Mouse (Mus musculus) limb, embryonic 13.5 days (tissue): ENCODE measurements at regions not wholly inside any gene's neighbourhood (a gene's known extent, or its start where the extent isn't known, plus 50 kb on each side); places are given as distances from the start of the nearest gene placed in this dataset.
"Not testable (repeated sequence)": the region's sequence is repeated elsewhere in the genome, so short reads cannot be mapped to it uniquely, and the experiment has no call there.

Experiments
- ATAC-seq: fragments of 200-750 bp; cut with Nextera tagmentation; 2 replicates; pipeline ENCODE4 v1.8.0; 2017; ENCODE audit warnings: low read depth, moderate number of reproducible peaks, moderate TSS enrichment; ENCODE audit not compliant: low FRiP score
- H3K27ac ChIP-seq: fragments of 300-500 bp; sonication (generic); 2 replicates; pipeline ENCODE4 v1.5.1; 2015; ENCODE audit warnings: inconsistent platforms, mild to moderate bottlenecking, moderate library complexity
- H3K27me3 ChIP-seq: fragments of 300-500 bp; sonication (generic); 2 replicates; pipeline ENCODE4 v1.6.1; 2015; ENCODE audit warnings: mild to moderate bottlenecking, inconsistent platforms
- H3K36me3 ChIP-seq: fragments of 300-500 bp; sonication (generic); 2 replicates; pipeline ENCODE4 v1.6.1; 2015; ENCODE audit warnings: inconsistent platforms, mild to moderate bottlenecking, moderate library complexity
- H3K4me1 ChIP-seq: fragments of 300-500 bp; sonication (generic); 2 replicates; pipeline ENCODE4 v1.6.1; 2015; ENCODE audit warnings: inconsistent platforms
- H3K4me2 ChIP-seq: fragments of 300-500 bp; sonication (generic); replicated peaks from 2 replicates; pipeline ENCODE4 v1.6.1; 2015; ENCODE audit warnings: inconsistent platforms, mild to moderate bottlenecking, moderate library complexity
- H3K4me3 ChIP-seq: fragments of 300-500 bp; sonication (generic); 2 replicates; pipeline ENCODE4 v1.5.1; 2015; ENCODE audit warnings: moderate library complexity, mild to moderate bottlenecking, inconsistent platforms
- H3K9ac ChIP-seq: fragments of 300-500 bp; sonication (generic); 2 replicates; pipeline ENCODE4 v1.6.1; 2015; ENCODE audit warnings: mild to moderate bottlenecking, inconsistent platforms
- H3K9me3 ChIP-seq: fragments of 300-500 bp; sonication (generic); 2 replicates; pipeline ENCODE4 v1.6.1; 2016; ENCODE audit warnings: inconsistent platforms
- WGBS: fragments of 180-500 bp; shearing (Covaris S2); methylation state at CpG from one replicate; pipeline ENCODE4 v1.1.7; 2015; 5-methylcytosine and 5-hydroxymethylcytosine counted together

- 85% methylated on average over 1 of the region's 1 CpGs for WGBS
- H3K27me3 ChIP-seq, result no peaks in the 10 kb centered on the region
- H3K4me1 ChIP-seq, result 0 out of 2 replicates have a peak, but pooled peaks cover 4% of the 10 kb centered on the region
- H3K9me3 ChIP-seq, result no peaks in the 10 kb centered on the region
- H3K36me3 ChIP-seq, result no peaks in the 10 kb centered on the region
- no peak overlapping the region for H3K4me2 ChIP-seq
- ATAC-seq, result no peak
- no peak overlapping the region for H3K27ac ChIP-seq
- no peak overlapping the region for H3K4me3 ChIP-seq
- no peak overlapping the region for H3K9ac ChIP-seq
Measured at GRCm38 (mm10) chr7:125141864-125142263, 302.6 kb upstream of the Kdm8 start.

GRCm38 (mm10) chr7:125146025-125146424 is 298.5 kb upstream of the Kdm8 start:
- Histone ChIP-seq H3K9me3 (no peaks in the 10 kb centered on the region), H3K36me3 (no peaks in the 10 kb centered on the region), H3K27ac (no peak overlapping the region), H3K27me3 (no peaks in the 10 kb centered on the region), H3K4me3 (no peak overlapping the region), H3K4me2 (no peak overlapping the region), H3K9ac (no peak overlapping the region), H3K4me1 (0 out of 2 replicates have a peak, but pooled peaks cover 1% of the 10 kb centered on the region)
- no peak for ATAC-seq
- 57% methylated on average over 9 of the region's 9 CpGs for WGBS

- no peak overlapping the region for H3K27ac ChIP-seq
- no peaks in the 10 kb centered on the region for H3K4me1 ChIP-seq
- no peak overlapping the region for H3K4me2 ChIP-seq
- H3K36me3 ChIP-seq, result no peaks in the 10 kb centered on the region
- ATAC-seq, result no peak
- no peak overlapping the region for H3K9ac ChIP-seq
- H3K4me3 ChIP-seq, result no peak overlapping the region
- 98% methylated on average over 2 of the region's 2 CpGs for WGBS
- H3K9me3 ChIP-seq, result no peaks in the 10 kb centered on the region
- peaks cover 7% of the 10 kb centered on the region; the same call in 1 of the 2 replicates for H3K27me3 ChIP-seq
Measured at GRCm38 (mm10) chr7:125149151-125149550, 295.3 kb upstream of the Kdm8 start.

GRCm38 (mm10) chr7:125149740-125150139 is 294.7 kb upstream of the Kdm8 start:
- WGBS, result 65% methylated on average over 1 of the region's 1 CpGs
- H3K4me1 ChIP-seq, result no peaks in the 10 kb centered on the region
- no peak for ATAC-seq
- no peak overlapping the region for H3K9ac ChIP-seq
- H3K27ac ChIP-seq, result no peak overlapping the region
- H3K36me3 ChIP-seq, result no peaks in the 10 kb centered on the region
- H3K4me3 ChIP-seq, result no peak overlapping the region
- peaks cover 7% of the 10 kb centered on the region; the same call in 1 of the 2 replicates for H3K27me3 ChIP-seq
- H3K9me3 ChIP-seq, result no peaks in the 10 kb centered on the region
- H3K4me2 ChIP-seq, result no peak overlapping the region

GRCm38 (mm10) chr7:125152281-125152680 is 292.2 kb upstream of the Kdm8 start:
- ATAC-seq, result no peak
- no peaks in the 10 kb centered on the region for H3K36me3 ChIP-seq
- no peak overlapping the region for H3K4me3 ChIP-seq
- no peak overlapping the region for H3K4me2 ChIP-seq
- H3K4me1 ChIP-seq, result 0 out of 2 replicates have a peak, but pooled peaks cover 9% of the 10 kb centered on the region
- H3K9ac ChIP-seq, result no peak overlapping the region
- no peaks in the 10 kb centered on the region for H3K9me3 ChIP-seq
- no peak overlapping the region for H3K27ac ChIP-seq
- WGBS, result 87% methylated on average over 5 of the region's 5 CpGs
- H3K27me3 ChIP-seq, result peaks cover 7% of the 10 kb centered on the region; the same call in 1 of the 2 replicates

- 19% methylated on average over 2 of the region's 2 CpGs for WGBS
- Histone ChIP-seq H3K4me3 (no peak overlapping the region), H3K9me3 (no peaks in the 10 kb centered on the region), H3K4me1 (0 out of 2 replicates have a peak, but pooled peaks cover 9% of the 10 kb centered on the region), H3K4me2 (no peak overlapping the region), H3K27ac (no peak overlapping the region), H3K36me3 (no peaks in the 10 kb centered on the region), H3K9ac (no peak overlapping the region), H3K27me3 (peaks cover 7% of the 10 kb centered on the region; the same call in 1 of the 2 replicates)
- no peak for ATAC-seq
Measured at GRCm38 (mm10) chr7:125155291-125155690, 289.2 kb upstream of the Kdm8 start.

GRCm38 (mm10) chr7:125166881-125167351 is 277.6 kb upstream of the Kdm8 start:
- WGBS, result 65% methylated on average over 19 of the region's 19 CpGs
- H3K4me2 ChIP-seq, result no peak overlapping the region
- H3K4me3 ChIP-seq, result no peak overlapping the region
- ATAC-seq, result no peak
- H3K27me3 ChIP-seq, result no peaks in the 10 kb centered on the region
- no peak overlapping the region for H3K9ac ChIP-seq
- H3K9me3 ChIP-seq, result peaks cover 6% of the 10 kb centered on the region; the same call in 1 of the 2 replicates
- H3K4me1 ChIP-seq, result no peaks in the 10 kb centered on the region
- no peak overlapping the region for H3K27ac ChIP-seq
- H3K36me3 ChIP-seq, result no peaks in the 10 kb centered on the region

GRCm38 (mm10) chr7:125167666-125168065 is 276.8 kb upstream of the Kdm8 start:
- Histone ChIP-seq H3K9me3 (peaks cover 10% of the 10 kb centered on the region; the same call in 1 of the 2 replicates), H3K4me2 (no peak overlapping the region), H3K4me1 (no peaks in the 10 kb centered on the region), H3K9ac (no peak overlapping the region), H3K27me3 (no peaks in the 10 kb centered on the region), H3K27ac (no peak overlapping the region), H3K36me3 (no peaks in the 10 kb centered on the region), H3K4me3 (no peak overlapping the region)
- no peak for ATAC-seq
- 83% methylated on average over 4 of the region's 4 CpGs for WGBS

- Histone ChIP-seq H3K27me3 (0 out of 2 replicates have a peak, but pooled peaks cover 4% of the 10 kb centered on the region), H3K36me3 (no peaks in the 10 kb centered on the region), H3K9me3 (no peaks in the 10 kb centered on the region), H3K4me3 (no peak overlapping the region), H3K27ac (no peak overlapping the region), H3K9ac (no peak overlapping the region), H3K4me2 (no peak overlapping the region), H3K4me1 (peaks cover 7% of the 10 kb centered on the region; the same call in 1 of the 2 replicates)
- ATAC-seq, result 0 out of 2 replicates have a peak, but pooled peaks have one; percentile 54
- 89% methylated on average over 3 of the region's 3 CpGs for WGBS
Measured at GRCm38 (mm10) chr7:125181548-125181947, 262.9 kb upstream of the Kdm8 start.

GRCm38 (mm10) chr7:125182266-125182665 is 262.2 kb upstream of the Kdm8 start:
- Histone ChIP-seq H3K9me3 (no peaks in the 10 kb centered on the region), H3K36me3 (no peaks in the 10 kb centered on the region), H3K27ac (no peak overlapping the region), H3K4me2 (no peak overlapping the region), H3K27me3 (0 out of 2 replicates have a peak, but pooled peaks cover 4% of the 10 kb centered on the region), H3K9ac (no peak overlapping the region), H3K4me1 (peaks cover 7% of the 10 kb centered on the region; the same call in 1 of the 2 replicates), H3K4me3 (no peak overlapping the region)
- ATAC-seq, result no peak
- 75% methylated on average over 4 of the region's 4 CpGs for WGBS

GRCm38 (mm10) chr7:125183011-125183410 is 261.5 kb upstream of the Kdm8 start:
- WGBS, result 86% methylated on average over 4 of the region's 4 CpGs
- not testable (repeated sequence) for ATAC-seq, H3K4me1 ChIP-seq, H3K27me3 ChIP-seq, H3K36me3 ChIP-seq, H3K9me3 ChIP-seq, H3K4me3 ChIP-seq, H3K27ac ChIP-seq, H3K9ac ChIP-seq
- peak overlapping the region; percentile 11; the same call in 1 of the 2 replicates for H3K4me2 ChIP-seq

GRCm38 (mm10) chr7:125185037-125185679 is 259.3 kb upstream of the Kdm8 start:
- Histone ChIP-seq H3K9me3 (no peaks in the 10 kb centered on the region), H3K4me3 (no peak overlapping the region), H3K27me3 (0 out of 2 replicates have a peak, but pooled peaks cover 4% of the 10 kb centered on the region), H3K9ac (no peak overlapping the region), H3K4me2 (no peak overlapping the region), H3K36me3 (no peaks in the 10 kb centered on the region), H3K4me1 (peaks cover 7% of the 10 kb centered on the region; the same call in 1 of the 2 replicates), H3K27ac (no peak overlapping the region)
- ATAC-seq, result no peak
- WGBS, result 71% methylated on average over 13 of the region's 13 CpGs
